ENCODE assay signal across 13 mouse cellular contexts in genomic region chr9:6175731-6176130, GRCm38 (mm10). TPM values are rescaled to one million over a fixed set of nuclear protein-coding genes. Genes with fewer than 3 reads are reported as not detected.
A peak's percentile ranks its signal among the peaks of the same experiment; 100 is the strongest.
DNase-seq lines count a peak whose midpoint lies in the region.
"Had no signal": no experiment of that assay in that cellular context is flagged by ENCODE, and none has a peak within 500 bp of the region (broad histone marks: within the 10 kb centered on the region; RNA-seq: fewer than 3 reads in every experiment).

No protein-coding gene starts in this region.

- peak; percentile 34 for DNase-seq in adrenal gland, adult 2 months
- no peak for DNase-seq in adrenal gland, postnatal 4 days (ENCODE audit: low spot score in 2 of 2)
- DNase-seq in adrenal gland, postnatal 14 days: peak; percentile 21
- DNase-seq in adrenal gland, postnatal 25 days: peak; percentile 6
- no peak for DNase-seq in spleen, adult 12 weeks (ENCODE audit: low spot score)
- no peak for DNase-seq in cerebellum, adult 18-20 months
- DNase-seq: cerebellum, adult 11-12 months; cerebellum, adult 8-10 months; cerebellum, adult 9-11 months; cerebellum, postnatal 36 days; embryo, embryonic 11 days had no signal

RNA-seq across cellular contexts. Expression of gene Pdgfd, which starts 7.3 kb away (rescaled TPM):
- total RNA-seq in adrenal gland, adult 2 months (2021): 10 to 100 TPM; 19.9 to 44.0 TPM
- polyA plus RNA-seq in adrenal gland, adult 2 months (2012; rRNA removed): 5.9 and 10.1 TPM in 2 replicates
- total RNA-seq in adrenal gland, postnatal 4 days (2021): 10 to 100 TPM; 27.8 to 30.7 TPM
- total RNA-seq in adrenal gland, postnatal 14 days (2021): 26.8 and 28.6 TPM in 2 replicates
- total RNA-seq in adrenal gland, postnatal 25 days (2021): 41.7 and 54.0 TPM in 2 replicates
- total RNA-seq: MEL had no signal
- polyA plus RNA-seq: erythroblast, embryonic 14.5 days had no signal

Comparison
In these comparisons a context has a peak if more than half of its experiments do, and no peak if none do; other contexts are left out.
1. DNase-seq: peak in adrenal gland, adult 2 months (single experiment), adrenal gland, postnatal 14 days (single experiment) and adrenal gland, postnatal 25 days (single experiment); none in adrenal gland, postnatal 4 days (0 of 2), spleen, adult 12 weeks (single experiment) and cerebellum, adult 18-20 months (0 of 2).